In genomic region chr8:48540894-48541293, GRCm38 (mm10) we compare ENCODE assay signal across 18 mouse cellular contexts.
DNase-seq lines count a peak whose midpoint lies in the region; ATAC-seq and TF ChIP-seq lines count a peak whose summit lies in the region.
"Had no signal": no experiment of that assay in that cellular context is flagged by ENCODE, and none has a peak within 500 bp of the region (broad histone marks: within the 10 kb centered on the region; RNA-seq: fewer than 3 reads in every experiment).

No protein-coding gene starts in this region.

- H3K4me2 ChIP-seq in hindbrain, embryonic 12.5 days (replicated peaks), result no peak overlapping the region
- no peak overlapping the region for H3K4me2 ChIP-seq in midbrain, postnatal 0 days (ENCODE audit: low read depth, low read length, poor library complexity, severe bottlenecking)
- H3K4me2 ChIP-seq in midbrain, embryonic 13.5 days (replicated peaks), result no peak overlapping the region
- H3K4me2 ChIP-seq in embryonic facial prominence, embryonic 13.5 days, result no peak overlapping the region
- H3K4me2 ChIP-seq: limb, embryonic 13.5 days; neural tube, embryonic 13.5 days had no signal

- H3K4me1 ChIP-seq in hindbrain, embryonic 10.5 days (replicated peaks), result peaks cover 55% of the 10 kb centered on the region
- H3K4me1 ChIP-seq in hindbrain, embryonic 12.5 days, result peaks cover 10% of the 10 kb centered on the region; the same call in 1 of the 2 replicates
- H3K4me1 ChIP-seq in midbrain, postnatal 0 days (ENCODE audit: insufficient read depth, low read length), result no peaks in the 10 kb centered on the region
- peaks cover 27% of the 10 kb centered on the region for H3K4me1 ChIP-seq in midbrain, embryonic 13.5 days (replicated peaks)
- peaks cover 46% of the 10 kb centered on the region for H3K4me1 ChIP-seq in embryonic facial prominence, embryonic 13.5 days

- H3K36me3 ChIP-seq in hindbrain, embryonic 10.5 days, result peaks cover 14% of the 10 kb centered on the region
- no peaks in the 10 kb centered on the region for H3K36me3 ChIP-seq in hindbrain, embryonic 12.5 days
- no peaks in the 10 kb centered on the region for H3K36me3 ChIP-seq in midbrain, postnatal 0 days (ENCODE audit: insufficient read depth, low read length)
- H3K36me3 ChIP-seq in midbrain, embryonic 13.5 days, result peaks cover 3% of the 10 kb centered on the region; the same call in 1 of the 2 replicates
- peaks cover 10% of the 10 kb centered on the region for H3K36me3 ChIP-seq in embryonic facial prominence, embryonic 13.5 days
- H3K36me3 ChIP-seq: neural tube, embryonic 13.5 days had no signal

- H3K9me3 ChIP-seq in hindbrain, embryonic 10.5 days, result no peaks in the 10 kb centered on the region
- no peaks in the 10 kb centered on the region for H3K9me3 ChIP-seq in hindbrain, embryonic 12.5 days (replicated peaks)
- no peaks in the 10 kb centered on the region for H3K9me3 ChIP-seq in midbrain, postnatal 0 days (ENCODE audit: low read length)
- no peaks in the 10 kb centered on the region for H3K9me3 ChIP-seq in midbrain, embryonic 13.5 days
- H3K9me3 ChIP-seq in embryonic facial prominence, embryonic 13.5 days, result no peaks in the 10 kb centered on the region
- H3K9me3 ChIP-seq: limb, embryonic 13.5 days; neural tube, embryonic 13.5 days had no signal

- H3K27me3 ChIP-seq in hindbrain, embryonic 10.5 days (ENCODE audit: insufficient read depth, poor library complexity, severe bottlenecking), result no peaks in the 10 kb centered on the region
- H3K27me3 ChIP-seq in hindbrain, embryonic 12.5 days, result no peaks in the 10 kb centered on the region
- H3K27me3 ChIP-seq in midbrain, postnatal 0 days (ENCODE audit: insufficient read depth, low read length), result no peaks in the 10 kb centered on the region
- H3K27me3 ChIP-seq in midbrain, embryonic 13.5 days, result no peaks in the 10 kb centered on the region
- no peaks in the 10 kb centered on the region for H3K27me3 ChIP-seq in embryonic facial prominence, embryonic 13.5 days
- H3K27me3 ChIP-seq: limb, embryonic 13.5 days; neural tube, embryonic 13.5 days had no signal

- H3K27ac ChIP-seq in hindbrain, embryonic 10.5 days, result peak overlapping the region; percentile 45
- H3K27ac ChIP-seq in hindbrain, embryonic 12.5 days, result no peak overlapping the region
- H3K27ac ChIP-seq in midbrain, postnatal 0 days (ENCODE audit: low read depth, low read length), result no peak overlapping the region
- no peak overlapping the region for H3K27ac ChIP-seq in midbrain, embryonic 13.5 days
- H3K27ac ChIP-seq in embryonic facial prominence, embryonic 13.5 days, result peak overlapping the region; percentile 8; the same call in 1 of the 2 replicates
- H3K27ac ChIP-seq: limb, embryonic 13.5 days; neural tube, embryonic 13.5 days; stomach, postnatal 0 days had no signal

- peak; percentile 44 for DNase-seq in hindbrain, embryonic 10.5 days (ENCODE audit: low spot score)
- DNase-seq in midbrain, postnatal 0 days (ENCODE audit: low spot score), result peak; percentile 52
- DNase-seq in frontal cortex, adult 2 months (ENCODE audit: extremely low spot score in 1 of 2, low spot score in 1 of 2), result no peak
- DNase-seq in adipocyte (ENCODE audit: low spot score), result no peak
- DNase-seq: cerebellum, adult 11-12 months; cerebellum, postnatal 36 days; kidney, adult 18-20 months; kidney, postnatal 36 days; lung, adult 18-20 months; lung, postnatal 36 days; midbrain, embryonic 14.5 days had no signal

- no peak overlapping the region for H3K4me3 ChIP-seq in hindbrain, embryonic 10.5 days
- no peak overlapping the region for H3K4me3 ChIP-seq in hindbrain, embryonic 12.5 days
- no peak overlapping the region for H3K4me3 ChIP-seq in midbrain, postnatal 0 days (ENCODE audit: low read depth, low read length)
- no peak overlapping the region for H3K4me3 ChIP-seq in midbrain, embryonic 13.5 days (replicated peaks)
- H3K4me3 ChIP-seq in embryonic facial prominence, embryonic 13.5 days, result no peak overlapping the region
- H3K4me3 ChIP-seq: limb, embryonic 13.5 days; neural tube, embryonic 13.5 days had no signal

- TF ChIP-seq CTCF in midbrain, postnatal 0 days (IDR thresholded peaks at IDR 0.05), result no peak

- ATAC-seq in hindbrain, embryonic 12.5 days (ENCODE audit: low FRiP score), result no peak
- ATAC-seq in midbrain, postnatal 0 days (ENCODE audit: low FRiP score), result no peak
- no peak for ATAC-seq in midbrain, embryonic 13.5 days
- no peak for ATAC-seq in embryonic facial prominence, embryonic 13.5 days (ENCODE audit: insufficient number of reproducible peaks, insufficient read depth, low FRiP score, low TSS enrichment, low read depth)
- ATAC-seq: forebrain, embryonic 14.5 days had no signal

- 34% methylated on average over 8 of the region's 8 CpGs for WGBS in hindbrain, embryonic 10.5 days
- whole genome bisulfite sequencing in hindbrain, embryonic 12.5 days, result 27% methylated on average over 8 of the region's 8 CpGs
- WGBS in midbrain, postnatal 0 days, result 59% methylated on average over 8 of the region's 8 CpGs
- 39% methylated on average over 8 of the region's 8 CpGs for WGBS in midbrain, embryonic 13.5 days
- 61% methylated on average over 8 of the region's 8 CpGs for WGBS in embryonic facial prominence, embryonic 13.5 days

- H3K9ac ChIP-seq in hindbrain, embryonic 12.5 days, result no peak overlapping the region
- no peak overlapping the region for H3K9ac ChIP-seq in midbrain, postnatal 0 days (replicated peaks; ENCODE audit: low read length, poor library complexity, severe bottlenecking)
- H3K9ac ChIP-seq in midbrain, embryonic 13.5 days (replicated peaks), result no peak overlapping the region
- H3K9ac ChIP-seq in embryonic facial prominence, embryonic 13.5 days, result no peak overlapping the region
- H3K9ac ChIP-seq: limb, embryonic 13.5 days; neural tube, embryonic 13.5 days had no signal

Comparison
In these comparisons a context has a peak if more than half of its experiments do, and no peak if none do; other contexts are left out.
1. H3K27ac ChIP-seq: peak in hindbrain, embryonic 10.5 days (single experiment) and embryonic facial prominence, embryonic 13.5 days (single experiment); none in hindbrain, embryonic 12.5 days (single experiment), midbrain, postnatal 0 days (single experiment) and midbrain, embryonic 13.5 days (single experiment).
2. DNase-seq: peak in hindbrain, embryonic 10.5 days (single experiment) and midbrain, postnatal 0 days (single experiment); none in frontal cortex, adult 2 months (0 of 2) and adipocyte (single experiment).